Mouse (Mus musculus): ENCODE results near the gene Drosha. TPM values are rescaled to one million over a fixed set of nuclear protein-coding genes. Genes with fewer than 3 reads are reported as not detected.
"Not testable (repeated sequence)": the region's sequence is repeated elsewhere in the genome, so short reads cannot be mapped to it uniquely, and the experiment has no call there.

Drosha gene
- 10 to 100 TPM; 31.2 to 33.5 TPM for total RNA-seq (2021)

DNA sequence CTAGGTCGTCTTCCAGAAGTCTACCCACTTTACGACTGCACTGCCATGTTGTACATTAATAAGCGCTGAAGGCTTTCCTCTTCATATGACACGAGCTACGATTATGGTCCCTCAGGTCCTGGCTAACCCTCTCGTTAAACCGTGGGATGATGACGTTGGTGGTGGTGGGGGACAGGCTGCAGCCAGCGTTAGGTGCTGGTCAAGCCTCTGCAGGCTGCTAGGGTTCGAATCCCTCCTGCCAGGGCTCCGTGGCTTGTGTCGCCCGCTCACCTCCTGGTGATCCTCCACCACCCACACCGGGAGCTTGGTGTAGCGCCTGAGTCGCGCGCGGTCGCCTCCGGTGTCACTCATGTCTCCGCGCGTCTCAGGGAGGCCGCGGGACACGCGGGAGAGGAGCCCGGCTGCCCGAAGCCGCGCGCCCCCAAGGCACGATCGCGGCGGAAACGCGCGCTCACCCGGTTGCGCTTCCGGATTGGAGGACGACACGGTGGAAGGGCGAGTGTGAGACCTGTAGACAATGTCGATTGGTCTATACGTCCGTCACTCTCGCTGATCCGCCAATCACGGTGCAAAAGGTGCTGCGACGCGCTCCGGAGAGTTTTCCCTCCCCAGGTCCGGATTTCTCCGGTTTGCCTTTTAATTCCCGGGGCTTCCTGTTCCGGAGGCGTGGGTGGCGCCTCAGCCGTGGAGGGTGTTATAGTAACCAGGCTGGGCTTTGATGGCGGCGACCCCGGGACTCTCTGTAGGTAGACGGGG, at the start of gene Drosha, which contains the start of gene 6030458C11Rik:
Drosha (plus strand) TSS at position 619 of the 756 bp plus-strand sequence.
6030458C11Rik (minus strand) TSS at position 453 of the 756 bp plus-strand sequence.
- intact Hi-C loops (cut with DNase I) = loop anchor here (10.0 kb wide), 1 partner anchor 850 kb away; no protein-coding TSS in a partner anchor

DNA sequence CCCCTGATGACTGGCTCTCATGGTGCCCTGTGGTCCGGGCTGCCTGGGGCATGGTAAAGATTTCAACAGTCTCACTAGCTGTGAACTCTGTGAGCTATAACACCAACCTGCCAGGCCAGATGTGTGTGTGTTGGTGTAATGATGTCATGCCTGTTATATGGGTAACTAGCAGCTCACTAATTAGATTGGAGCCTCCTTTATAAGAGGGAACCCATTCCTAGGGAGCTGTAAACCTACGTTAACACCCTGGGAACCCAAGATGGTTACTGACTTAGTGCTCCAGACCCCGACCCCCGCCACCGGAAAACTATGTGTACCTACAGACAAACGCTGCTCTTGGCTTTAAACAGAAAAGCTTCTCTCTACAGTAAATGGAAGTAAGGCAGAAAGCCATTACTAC, 43.3 kb upstream of the Drosha start:
- intact Hi-C loops (cut with DNase I) = no loop called here
- no peak for DNase-seq

More for the DNA sequence above, at the start of gene Drosha, which contains the start of gene 6030458C11Rik:
- peak; percentile 100 for DNase-seq

DNA sequence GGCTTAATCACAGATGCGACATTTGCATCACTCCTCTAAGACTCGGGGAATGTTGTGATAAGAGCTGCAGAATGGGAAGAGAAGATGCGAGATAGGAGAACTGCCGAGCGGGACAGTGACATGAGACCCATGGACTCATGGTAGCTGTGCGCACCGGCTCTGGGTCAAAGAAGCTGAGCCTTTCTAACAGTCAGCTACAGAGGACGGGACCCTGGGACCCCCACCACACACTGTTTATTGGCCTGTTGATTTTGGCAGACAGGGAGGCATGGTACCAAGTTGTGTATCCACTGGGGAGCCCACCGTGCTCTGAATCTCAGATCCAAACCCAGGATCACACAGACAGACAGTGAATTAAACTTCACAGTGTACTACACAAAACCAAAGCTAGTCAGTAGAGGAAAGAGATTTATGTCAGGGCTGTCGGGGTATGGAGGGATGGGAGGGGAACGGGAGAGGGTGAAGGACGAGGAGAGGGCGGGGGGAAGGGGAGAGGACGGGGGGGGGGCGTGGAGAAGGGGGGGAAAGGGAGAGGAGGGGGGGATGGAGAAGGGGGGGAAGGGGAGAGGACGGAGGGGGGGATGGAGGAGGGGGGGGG, 42.8 kb upstream of the Drosha start:
- intact Hi-C loops (cut with DNase I) = no loop called here

DNA sequence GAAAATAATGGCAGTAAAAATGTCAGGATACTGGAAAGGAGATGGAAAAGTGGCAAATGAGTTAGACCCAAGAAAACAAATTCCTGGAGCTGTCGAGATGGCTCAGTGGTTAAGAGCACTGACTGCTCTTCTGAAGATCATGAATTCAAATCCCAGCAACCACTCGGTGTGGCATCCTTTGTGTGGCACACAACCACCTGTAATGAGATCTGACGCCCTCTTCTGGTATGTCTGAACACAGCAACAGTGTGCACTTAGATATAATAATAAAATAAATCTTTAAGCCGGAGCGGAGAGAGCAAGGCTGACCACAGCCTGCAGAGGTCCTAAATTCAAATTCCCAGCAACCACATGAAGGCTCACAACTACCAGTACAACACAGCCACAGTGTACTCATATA, 36.1 kb upstream of the Drosha start:
- no peak for DNase-seq
- intact Hi-C loops (cut with DNase I) = no loop called here

More for the DNA sequence above, 42.8 kb upstream of the Drosha start:
- DNase-seq = no peak

DNA sequence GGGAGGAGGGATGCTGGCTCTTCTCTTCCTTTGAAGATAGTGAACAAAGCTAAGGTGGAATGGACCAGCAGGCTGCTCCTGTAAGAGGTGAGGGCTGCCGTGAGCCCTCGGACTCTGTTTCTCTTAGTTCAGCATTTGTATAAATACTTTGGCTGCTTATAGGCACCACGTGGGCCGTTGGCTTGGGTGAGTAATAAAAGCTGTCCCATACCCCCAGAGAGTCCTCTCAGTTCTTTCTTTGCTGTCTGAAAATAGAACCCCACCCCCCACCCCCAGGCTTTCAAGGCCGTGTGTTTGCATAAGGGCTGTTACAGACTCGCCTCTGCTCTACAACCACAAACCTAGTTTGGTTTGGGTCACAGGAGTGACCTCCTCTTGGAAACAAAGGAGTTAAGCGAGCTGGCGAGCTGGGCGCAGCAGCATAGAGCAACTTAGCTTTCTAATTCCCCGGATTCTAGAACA, 35.2 kb upstream of the Drosha start:
- peak; percentile 13 to 19 for DNase-seq
- intact Hi-C loops (cut with DNase I) = no loop called here

DNA sequence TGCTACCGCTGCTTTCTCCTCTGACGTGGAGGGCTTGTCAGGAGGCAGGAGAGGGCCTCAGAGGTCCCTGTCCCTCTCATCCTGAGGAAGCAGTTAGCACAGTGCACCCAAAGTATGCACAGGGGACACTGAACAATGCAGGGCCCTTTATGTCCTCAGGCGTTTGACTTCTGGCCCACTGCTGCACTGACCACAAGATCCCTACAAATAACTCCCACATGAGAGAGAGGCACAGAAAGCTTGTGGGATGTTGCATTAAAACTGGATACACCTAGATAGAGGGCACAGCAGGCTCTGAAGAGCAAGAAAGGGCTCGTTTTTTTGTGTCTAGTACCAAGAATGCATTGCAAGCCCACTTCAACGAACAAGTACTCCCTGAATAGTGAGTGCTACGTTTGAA, 30.3 kb upstream of the Drosha start:
- intact Hi-C loops (cut with DNase I) = loop anchor here (2.0 to 10.0 kb wide), 3 partner anchors 56 to 520 kb away; partner anchors contain the start of gene Pdzd2
- DNase-seq = no peak

DNA sequence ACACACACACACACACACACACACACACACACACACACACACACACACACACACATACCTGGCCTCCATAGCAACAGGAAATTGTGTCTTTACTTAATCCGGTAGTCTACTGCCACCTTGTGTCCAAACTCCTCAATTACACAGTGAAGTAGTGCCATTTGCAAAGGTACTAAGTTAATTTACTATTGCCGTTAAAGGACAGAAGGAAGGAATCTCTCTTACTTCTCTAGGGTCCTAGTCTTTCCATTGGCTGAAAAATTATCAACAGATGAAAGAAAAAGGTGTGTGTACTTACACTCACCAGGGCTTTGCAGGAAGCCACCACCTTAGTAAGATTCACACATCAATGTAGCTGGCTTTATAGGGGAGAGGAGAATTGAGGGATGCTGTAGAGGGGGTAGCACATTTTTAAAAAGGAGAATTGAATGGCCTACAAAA, 29.1 kb upstream of the Drosha start:
- peak; percentile 71 to 84 for DNase-seq
- intact Hi-C loops (cut with DNase I) = loop anchor here (1.0 to 10.0 kb wide), 5 partner anchors 57 to 593 kb away; partner anchors contain the start of gene Pdzd2

DNA sequence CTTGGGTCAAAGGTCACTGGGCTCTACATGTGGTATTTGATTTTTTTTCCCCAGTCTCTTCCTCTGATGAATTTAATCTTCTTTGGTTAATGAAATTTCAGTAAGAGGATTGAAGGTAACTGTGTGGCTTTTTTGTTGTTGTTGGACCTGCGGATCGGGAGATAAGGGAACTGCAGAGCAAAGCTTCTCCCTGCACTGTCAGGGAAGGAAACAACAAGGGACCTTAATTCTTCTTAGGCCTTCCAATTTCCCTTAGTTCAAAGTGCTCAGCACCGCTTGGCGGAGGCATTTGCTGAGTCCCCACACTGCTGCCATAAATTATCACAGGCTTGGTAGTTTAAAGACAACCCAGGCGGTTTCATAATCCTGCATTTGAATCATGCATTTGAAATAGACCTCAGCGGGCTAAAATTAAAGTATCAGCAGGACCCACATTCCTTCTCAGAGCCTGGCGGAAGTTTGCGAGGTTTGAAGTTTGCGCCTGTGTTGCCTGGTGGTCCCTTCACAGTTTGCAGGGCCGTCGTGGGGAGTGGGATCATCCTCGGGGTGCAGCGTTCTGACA, 28.6 kb upstream of the Drosha start:
- no peak for DNase-seq
- intact Hi-C loops (cut with DNase I) = loop anchor here (1.0 to 10.0 kb wide), 5 partner anchors 57 to 594 kb away; partner anchors contain the start of gene Pdzd2

DNA sequence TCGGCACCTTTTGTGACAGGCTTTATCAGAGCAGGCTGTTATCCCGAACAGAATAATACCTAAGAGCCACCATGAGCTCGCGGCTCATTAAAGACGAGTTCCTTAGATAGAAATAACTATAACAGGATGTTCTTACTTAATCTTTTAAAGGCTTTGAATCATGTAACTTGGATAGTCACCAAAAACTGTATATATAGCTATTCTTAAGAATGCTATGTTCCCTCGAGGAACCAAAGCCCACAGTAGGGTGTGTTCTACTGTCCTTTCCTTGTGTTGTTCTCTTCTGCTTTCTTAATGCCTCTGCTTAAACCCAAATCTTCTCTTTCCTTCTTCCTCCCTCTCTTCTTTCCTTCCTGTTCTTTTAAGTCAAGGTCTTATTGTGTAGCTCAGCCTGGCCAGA, 26.6 kb upstream of the Drosha start:
- DNase-seq = no peak
- intact Hi-C loops (cut with DNase I) = loop anchor here (5.0 to 10.0 kb wide), 2 partner anchors 523 to 596 kb away; no protein-coding TSS in a partner anchor

DNA sequence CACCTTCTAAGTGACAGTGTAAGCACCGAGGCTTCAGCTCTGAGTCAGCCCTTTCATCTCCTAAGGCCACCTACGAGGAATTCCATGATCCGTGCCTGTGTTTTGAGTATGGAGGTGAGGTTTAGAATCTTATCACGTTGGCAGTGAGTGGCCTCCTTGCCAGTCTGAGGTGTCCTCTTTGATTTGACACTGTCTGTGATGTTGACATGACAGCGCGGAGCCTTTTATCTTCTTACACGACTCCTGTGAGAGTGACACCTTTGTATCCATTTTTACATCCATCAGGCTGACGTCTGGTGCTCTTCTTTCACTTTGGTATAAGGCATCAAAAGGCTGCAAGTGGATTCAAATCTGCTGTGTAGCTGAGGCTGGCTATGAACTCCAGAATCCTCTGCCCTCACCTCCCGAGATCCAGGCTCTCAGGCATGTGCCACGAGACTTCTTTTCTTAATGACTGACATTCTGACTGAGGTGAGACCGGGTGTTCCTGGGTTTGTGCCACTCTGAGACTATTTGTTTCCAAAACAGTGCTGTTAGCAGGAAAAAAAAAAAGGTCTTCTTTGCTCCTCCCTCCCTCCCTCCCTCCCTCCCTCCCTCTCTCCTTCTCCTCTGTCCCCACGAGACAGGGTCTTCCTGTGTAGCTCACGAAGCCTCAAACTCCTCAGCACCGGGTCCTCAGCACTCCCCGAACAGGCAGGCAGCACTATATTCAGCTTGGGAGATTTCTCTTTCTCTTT, 24.0 kb upstream of the Drosha start:
- no peak for DNase-seq
- intact Hi-C loops (cut with DNase I) = no loop called here

DNA sequence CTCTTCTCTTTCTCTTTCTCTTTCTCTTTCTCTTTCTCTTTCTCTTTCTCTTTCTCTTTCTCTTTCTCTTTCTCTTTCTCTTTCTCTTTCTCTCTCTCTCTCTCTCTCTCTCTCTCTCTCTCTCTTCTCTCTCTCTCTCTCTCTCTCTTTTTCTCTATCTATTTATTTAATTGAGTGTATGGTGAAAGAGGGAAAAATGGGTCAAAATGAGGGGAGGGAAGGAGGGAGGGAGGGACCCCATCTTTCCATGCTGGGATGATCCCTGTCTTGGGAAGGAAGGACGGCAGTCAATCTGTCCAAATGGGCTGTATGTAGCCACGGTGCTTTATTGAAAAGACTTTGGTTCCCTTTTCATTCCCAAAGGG, 23.5 kb upstream of the Drosha start:
- intact Hi-C loops (cut with DNase I); DNase-seq: not testable (repeated sequence)

DNA sequence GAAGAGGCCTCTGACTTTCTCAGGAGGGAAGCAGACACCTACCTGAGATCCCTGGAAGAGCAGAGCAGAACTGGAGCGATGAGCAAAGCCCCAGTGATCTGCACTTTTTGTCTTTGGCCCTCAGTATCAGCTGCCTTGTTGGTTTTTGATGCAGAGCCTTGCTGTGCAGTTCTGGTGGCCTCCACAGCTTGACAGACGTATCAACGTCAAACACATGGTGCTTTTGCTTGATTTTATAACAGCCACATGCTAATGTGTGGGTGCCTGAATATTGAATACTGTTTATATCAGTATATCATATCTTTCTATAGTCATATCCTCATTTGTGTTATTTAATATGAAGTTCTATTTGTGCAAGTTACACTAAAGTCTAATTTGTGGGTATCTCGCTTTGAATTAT, 19.5 kb upstream of the Drosha start:
- intact Hi-C loops (cut with DNase I) = no loop called here
- DNase-seq = no peak

DNA sequence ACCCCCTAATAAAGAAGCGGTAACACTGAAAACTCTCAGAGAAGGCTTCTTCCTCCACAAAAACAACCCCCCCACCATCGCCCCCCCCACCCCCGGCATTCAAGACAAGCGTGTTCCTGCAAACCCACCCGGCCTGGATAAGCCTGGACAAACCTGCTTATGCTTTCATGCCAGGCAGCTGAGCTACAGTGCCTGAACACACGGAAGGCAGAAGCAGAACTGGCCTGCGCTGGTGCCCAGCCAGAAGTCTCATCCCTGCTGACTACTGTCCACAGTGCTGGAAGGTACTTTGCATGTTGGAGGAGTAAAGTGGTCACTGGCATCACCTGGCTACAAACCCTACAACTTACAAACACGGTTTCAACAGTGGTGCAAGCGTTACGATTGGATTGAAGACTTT, 17.5 kb upstream of the Drosha start:
- intact Hi-C loops (cut with DNase I) = no loop called here
- no peak for DNase-seq

DNA sequence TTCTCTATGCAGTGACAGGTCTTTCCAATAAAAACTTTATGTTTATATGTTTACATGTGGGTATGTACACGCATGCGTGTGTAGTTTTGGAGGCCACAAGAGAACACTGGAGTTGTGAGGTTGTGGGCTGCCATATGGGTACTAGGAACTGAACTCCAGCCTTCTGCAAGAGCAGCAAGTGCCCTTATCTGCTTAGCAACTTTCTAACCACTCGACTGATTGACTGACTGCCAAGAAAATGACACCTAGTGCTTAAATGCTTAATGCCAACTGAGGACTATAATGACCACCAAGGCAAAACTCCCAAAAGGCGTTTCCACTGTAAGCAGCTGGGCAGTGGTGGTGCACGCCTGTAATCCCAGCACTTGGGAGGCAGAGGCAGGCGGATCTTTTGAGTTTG, 15.3 kb upstream of the Drosha start:
- DNase-seq = no peak
- intact Hi-C loops (cut with DNase I) = no loop called here

DNA sequence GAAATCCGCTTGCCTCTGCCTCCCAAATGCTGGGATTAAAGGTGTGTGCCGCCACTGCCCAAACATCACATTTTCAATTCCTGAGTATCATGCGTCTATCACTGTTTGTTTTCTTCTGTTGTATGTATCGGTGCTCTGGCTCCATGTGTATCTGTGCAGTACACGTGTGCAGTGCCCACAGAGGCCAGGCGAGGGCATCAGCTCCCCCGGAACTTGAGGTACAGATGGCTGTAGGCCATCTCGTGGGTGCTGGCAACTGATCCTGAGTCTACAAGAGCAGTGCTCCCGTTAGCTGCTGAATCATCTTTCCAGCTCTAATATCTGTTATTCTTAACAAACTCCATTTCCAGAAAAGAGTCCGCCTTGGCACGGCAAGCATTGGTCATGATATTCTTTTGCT, 12.0 kb upstream of the Drosha start:
- DNase-seq = no peak
- intact Hi-C loops (cut with DNase I) = no loop called here

DNA sequence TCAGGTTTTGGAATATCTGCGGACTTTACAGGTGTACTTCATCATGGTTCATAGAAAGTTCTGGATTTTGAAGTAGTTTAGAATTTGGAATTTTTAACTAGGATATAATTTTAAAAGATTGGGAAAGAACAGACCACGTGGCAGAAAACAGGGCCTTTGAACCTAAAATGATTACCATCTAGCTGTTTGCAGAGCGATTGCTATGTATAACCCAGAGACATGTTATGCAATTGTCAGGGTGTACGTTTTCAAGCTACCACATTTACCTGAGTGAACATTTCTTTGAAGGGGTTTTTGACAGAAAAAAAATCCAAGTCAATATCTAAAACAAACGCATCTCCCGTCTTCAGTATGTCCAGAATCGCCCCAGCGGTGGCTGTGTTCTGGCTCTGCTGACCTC, 7.0 kb upstream of the Drosha start:
- intact Hi-C loops (cut with DNase I) = no loop called here
- DNase-seq = no peak

DNA sequence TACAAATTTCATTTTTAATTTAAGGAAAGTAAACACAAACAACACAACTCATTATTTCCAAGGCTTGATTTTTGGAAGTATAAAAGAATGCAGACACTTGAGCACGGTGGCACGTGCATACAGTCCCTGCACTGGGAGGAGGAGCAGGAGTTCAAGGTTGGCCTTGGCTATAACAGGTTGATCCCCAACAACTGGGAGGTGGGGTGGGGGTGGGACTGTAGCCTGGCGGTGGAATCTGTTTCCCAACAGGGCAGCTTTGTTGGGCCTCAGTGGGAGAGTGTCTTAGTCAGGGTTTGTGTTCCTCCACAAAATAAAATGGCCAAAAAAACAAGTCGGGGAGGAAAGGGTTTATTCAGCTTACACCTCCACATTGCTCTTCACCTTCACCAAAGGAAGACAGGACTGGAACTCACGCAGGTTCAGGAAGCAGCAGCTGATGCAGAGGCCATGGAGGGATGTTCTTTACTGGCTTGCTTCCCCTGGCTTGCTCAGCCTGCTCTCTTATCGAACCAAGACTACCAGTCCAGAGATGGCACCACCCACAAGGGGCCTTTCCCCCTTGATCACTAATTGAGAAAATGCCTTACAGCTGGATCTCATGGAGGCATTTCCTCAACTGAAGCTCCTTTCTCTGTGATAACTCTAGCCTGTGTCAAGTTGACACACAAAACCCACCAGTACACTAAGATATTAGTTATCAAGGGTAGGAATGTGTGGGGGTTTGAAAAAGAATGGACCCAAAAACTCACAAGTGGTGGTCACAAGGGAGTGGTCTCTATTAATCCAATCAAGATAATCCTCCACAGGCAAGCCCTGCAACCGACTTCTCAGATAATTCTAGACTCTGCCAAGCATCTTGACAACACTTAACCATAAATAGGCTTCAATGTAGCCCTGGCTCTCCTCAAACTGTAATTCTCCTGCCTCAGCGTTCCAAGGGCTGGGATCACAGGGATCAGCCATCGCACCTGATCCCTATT, 1.9 kb upstream of the Drosha start:
- intact Hi-C loops (cut with DNase I) = loop anchor here (10.0 kb wide), 1 partner anchor 848 kb away; no protein-coding TSS in a partner anchor
- no peak for DNase-seq

DNA sequence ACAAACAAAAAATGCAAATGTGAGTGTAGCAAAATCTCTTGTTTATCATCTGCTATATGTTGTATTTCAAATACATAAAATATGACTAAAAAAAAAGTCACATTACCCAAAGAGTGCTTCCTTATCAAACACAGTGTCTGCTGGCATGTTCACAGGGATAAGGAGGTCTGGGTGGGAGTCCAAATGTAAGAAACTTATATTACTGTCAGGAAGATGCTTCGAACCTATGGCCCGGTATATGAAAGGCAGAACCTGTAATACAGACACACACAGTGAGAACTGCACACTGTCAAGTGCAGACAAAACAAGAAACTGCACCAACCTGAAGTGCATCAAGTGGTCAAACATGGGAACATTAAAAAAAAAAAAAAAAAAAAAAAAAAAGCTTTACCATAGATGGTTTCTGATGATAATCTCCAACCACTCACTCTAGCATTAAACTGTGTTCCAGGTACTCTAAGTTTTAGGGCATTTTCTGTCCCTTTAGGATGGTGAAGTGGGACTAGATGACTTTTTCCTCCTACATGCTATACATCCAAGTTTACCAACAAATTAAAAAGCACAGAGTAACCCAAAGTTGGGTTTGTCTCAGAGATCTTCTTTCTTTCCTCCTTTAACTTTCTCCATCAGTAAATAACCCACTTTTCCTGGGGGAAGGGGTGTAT, 1.0 kb upstream of the Drosha start:
- intact Hi-C loops (cut with DNase I) = loop anchor here (10.0 kb wide), 1 partner anchor 849 kb away; no protein-coding TSS in a partner anchor
- DNase-seq = no peak

DNA sequence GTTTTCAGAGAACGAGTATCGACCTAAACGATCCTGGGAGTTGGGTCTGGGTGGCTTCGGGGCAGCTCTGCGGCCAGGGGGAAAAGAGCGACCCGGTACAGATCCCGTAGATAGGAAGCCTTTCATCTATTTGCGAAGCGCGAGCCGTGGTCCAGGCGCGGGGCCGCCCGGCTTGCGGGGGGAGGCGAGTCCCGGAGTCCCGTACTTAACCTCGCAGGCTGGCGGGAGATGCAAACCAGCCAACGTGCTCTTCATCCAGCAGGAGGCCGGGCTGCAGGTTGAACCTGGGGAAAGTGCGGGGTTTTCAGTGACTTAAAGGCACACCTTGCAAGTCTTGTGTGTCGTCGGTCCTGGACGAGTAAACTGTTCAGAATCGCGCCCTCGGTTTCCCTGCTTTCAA, 350 bp downstream of the Drosha start:
- intact Hi-C loops (cut with DNase I) = loop anchor here (10.0 kb wide), 1 partner anchor 850 kb away; no protein-coding TSS in a partner anchor

More for the DNA sequence above, 350 bp downstream of the Drosha start:
- no peak for DNase-seq
